Mouse (Mus musculus) hindlimb bud, embryonic 11.5 days (tissue): ENCODE measurements around the gene Gabrr1.
A peak's percentile ranks its signal among the peaks of the same experiment; 100 is the strongest.
"Not testable (repeated sequence)": the region's sequence is repeated elsewhere in the genome, so short reads cannot be mapped to it uniquely, and the experiment has no call there.

Experiments
- DNase-seq: peaks from one replicate; pipeline ENCODE4 v3.0.0-alpha.2; 2012; ENCODE audit warnings: low read depth, low spot score; ENCODE audit errors: extremely low spot score

The Gabrr1 gene

DNA sequence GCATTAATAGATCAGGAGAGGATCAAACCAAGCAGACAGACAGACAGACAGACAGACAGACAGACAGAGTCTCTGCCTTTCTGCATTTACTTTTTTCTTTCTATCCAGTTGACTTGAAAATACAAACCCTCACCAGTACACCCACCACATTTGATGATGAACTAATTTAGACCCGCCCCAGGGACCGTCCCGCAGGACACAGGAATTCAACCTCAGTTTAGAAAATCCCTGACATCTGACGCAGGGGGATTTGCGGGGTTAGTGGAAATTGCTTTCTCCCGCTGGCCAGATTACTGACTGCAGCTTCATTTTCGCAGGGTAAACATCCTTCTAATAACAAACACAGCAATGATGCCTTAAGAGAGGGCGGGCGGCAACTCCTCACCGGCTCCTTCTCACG lies at the start of gene Gabrr1:
Gene Gabrr1, plus strand, starts transcription at position 301 of the 400 bp plus-strand sequence.
- DNase-seq: no peak

DNA sequence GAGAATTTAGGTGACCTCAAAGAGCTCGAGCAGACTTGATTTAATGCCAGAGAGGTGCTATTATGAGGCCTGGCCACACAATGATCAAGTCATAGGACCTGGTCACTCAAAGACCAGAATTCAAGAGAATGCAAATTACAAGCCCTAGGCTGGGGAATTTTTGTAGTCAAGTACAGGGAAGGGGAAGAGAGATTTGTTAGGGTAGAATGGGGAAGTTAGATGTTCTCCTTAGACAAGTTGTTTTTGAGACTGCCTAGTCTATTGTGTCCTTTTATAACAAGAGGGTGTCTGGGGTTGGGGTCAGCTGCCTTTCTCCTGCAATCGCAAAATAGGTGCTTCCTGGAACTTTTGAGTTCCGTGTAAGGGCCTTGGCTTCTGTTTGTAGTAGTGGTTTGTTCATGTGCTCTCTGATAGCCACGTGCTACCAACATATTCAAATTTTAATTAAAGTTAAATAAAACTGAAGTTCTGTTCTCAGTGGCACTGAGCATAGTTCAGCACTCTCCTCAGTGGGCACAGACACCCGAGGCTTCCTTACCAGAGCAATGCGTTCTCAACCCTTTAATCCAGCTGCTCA lies 33.1 kb upstream of the Gabrr1 start:
- DNase-seq: no peak

DNA sequence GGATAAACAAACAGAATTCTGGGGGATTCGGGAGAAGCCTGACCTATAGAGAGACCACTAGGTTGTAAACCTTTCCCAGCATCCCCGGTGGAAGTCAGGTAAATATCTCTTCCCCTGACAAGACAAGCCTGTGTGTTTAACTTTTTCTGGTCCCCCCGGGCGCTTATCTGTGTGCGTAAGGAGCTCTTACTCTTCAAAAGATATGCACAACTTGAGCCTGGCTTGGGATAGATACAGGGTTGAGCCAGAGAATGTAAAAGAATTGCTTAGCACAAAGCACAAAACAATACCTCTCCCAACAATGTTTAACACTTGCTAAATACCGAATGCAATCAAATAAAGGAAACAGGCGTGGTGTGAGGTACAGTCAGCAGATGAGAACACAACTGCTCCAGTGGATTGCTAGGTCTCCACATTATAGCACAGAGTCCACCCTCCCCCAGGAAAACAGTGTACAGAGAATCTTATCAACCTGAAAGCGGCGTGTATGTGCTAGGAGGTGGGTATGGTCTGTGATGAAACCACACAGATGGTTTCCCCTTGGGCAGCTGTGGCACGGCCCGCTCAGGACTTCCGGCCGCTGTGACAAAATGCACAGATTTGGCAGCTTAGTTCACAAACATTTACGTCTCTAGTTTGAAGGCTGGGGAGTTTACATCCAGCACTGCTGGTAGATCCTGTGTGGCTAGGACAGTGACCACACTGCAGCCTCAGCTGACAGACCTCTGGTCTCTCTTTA lies 22.4 kb upstream of the Gabrr1 start:
- DNase-seq: no peak

DNA sequence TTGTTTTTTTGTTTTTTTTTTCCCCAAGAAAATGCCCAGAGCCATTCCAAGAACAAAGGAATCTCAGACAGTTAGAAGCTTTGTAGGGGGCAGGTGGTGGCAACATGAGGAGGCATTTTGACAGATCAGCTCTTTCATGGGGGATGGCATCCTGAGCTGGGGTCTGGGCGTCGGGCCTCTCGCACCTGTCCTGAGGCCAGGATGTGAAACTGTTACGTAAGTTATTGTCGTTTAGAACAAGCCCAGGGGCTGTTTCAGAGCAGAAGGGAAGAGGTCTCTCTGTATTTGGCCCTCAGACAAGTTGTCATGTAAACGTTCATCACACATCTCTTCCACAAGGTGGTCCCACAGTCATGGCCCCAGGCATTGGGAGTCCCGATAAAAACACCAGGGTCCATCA lies 21.5 kb upstream of the Gabrr1 start:
- DNase-seq: no peak

DNA sequence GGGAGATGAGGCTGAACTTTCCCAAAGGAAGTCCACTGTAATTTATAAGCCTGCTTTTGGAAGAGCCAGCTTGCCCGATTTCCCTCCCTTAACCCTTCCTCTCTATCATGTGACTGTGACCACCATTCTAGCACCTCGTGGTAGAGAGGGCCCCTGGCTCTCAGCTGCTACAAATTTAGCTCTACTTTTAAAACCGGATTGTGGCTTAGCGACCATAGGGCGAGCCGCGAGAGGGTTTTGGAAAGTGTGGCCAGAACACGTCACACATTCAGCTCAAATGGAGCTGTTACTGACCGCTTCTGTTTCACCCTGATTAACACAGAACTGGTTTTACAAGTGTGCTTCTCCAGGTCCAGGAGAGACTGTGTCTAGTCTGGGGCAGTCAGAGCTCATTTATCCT lies 21.0 kb upstream of the Gabrr1 start:
- no peak for DNase-seq

DNA sequence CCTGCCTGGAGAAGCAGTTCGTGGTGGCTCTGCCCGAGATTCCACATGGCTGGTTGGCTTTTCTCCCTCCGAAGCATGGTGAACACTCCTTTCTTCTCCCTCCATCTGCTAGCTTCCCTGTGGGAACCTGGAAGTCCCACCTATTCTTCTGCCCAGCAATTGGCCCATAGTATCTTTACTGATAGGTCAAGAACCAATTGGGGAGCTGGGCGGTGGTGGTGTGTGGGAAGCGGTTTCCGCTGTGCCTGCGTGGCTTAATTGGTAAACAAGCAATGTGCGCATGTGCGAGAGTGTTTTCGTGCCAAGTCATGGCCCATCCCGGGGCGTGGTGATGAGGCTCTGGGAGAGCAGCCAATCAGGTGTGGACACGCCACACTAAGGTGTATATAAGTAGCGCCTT lies 19.5 kb upstream of the Gabrr1 start:
- not testable (repeated sequence) for DNase-seq

DNA sequence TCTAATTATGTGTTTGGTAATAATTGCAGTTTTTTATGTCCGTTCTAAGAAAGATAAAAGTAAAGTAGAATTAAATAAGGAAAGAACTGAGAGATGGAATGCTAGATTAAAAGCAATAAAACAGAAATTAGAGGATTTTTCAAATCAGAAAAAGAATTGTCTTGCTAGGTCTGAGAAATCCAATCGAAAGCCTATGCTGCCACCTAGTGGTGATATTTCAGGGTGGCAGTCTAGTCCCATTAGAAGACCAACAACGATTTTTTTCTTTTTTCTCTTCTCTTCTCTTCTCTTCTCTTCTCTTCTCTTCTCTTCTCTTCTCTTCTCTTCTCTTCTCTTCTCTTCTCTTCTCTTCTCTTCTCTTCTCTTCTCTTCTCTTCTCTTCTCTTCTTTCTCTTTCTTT lies 13.2 kb upstream of the Gabrr1 start:
- DNase-seq: peak; percentile 64

DNA sequence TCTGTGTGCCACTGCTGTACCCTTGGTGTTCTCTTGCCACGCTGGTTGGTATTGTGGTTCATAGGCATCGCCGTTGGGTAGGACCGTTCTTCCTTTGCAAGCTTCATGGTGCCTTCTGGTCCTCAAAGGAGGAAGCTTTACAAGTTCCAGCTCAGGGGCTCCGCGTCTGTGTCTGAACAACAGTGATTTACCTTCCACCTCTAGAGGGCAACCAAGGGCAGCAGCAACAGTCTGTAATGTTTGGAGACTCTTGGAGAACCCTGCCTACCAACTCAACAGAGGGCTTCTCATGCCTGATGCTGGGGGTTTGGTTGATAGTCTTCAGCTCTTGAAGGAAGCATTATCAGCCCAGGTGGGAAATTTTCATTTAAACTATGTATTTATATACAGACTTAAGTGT lies 7.8 kb upstream of the Gabrr1 start:
- no peak for DNase-seq

DNA sequence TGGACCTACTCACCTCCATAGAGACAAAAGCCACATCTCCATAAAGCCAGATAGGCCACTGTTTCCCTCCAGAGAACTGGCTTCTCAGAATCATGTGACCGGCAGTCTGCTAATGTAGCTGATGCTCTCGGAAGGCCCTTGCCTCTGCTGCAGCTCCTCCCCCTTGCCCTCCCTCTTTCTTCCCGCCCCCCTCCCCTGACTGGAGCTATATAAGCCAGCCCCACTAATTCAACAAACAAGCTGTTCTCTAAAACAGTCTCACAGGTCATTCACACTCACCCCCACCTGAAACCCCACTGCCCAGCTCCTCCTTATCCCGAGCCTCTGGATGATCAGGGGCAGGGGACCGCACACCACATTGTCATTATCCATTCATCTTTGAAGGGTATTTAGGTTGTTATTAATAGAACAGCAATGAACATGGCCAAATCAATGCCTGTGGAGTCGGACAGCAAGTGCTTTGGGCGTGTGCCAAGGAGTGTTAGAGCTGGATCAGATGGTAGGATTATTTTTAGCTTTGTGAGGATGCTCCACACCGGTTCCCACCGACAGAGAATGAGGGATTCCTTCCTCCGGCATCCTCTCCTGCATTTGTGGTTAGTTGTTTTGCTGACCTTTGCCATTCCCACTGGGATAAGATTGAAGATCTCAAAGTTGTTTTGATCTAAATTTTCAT lies 6.8 kb upstream of the Gabrr1 start:
- DNase-seq: no peak

DNA sequence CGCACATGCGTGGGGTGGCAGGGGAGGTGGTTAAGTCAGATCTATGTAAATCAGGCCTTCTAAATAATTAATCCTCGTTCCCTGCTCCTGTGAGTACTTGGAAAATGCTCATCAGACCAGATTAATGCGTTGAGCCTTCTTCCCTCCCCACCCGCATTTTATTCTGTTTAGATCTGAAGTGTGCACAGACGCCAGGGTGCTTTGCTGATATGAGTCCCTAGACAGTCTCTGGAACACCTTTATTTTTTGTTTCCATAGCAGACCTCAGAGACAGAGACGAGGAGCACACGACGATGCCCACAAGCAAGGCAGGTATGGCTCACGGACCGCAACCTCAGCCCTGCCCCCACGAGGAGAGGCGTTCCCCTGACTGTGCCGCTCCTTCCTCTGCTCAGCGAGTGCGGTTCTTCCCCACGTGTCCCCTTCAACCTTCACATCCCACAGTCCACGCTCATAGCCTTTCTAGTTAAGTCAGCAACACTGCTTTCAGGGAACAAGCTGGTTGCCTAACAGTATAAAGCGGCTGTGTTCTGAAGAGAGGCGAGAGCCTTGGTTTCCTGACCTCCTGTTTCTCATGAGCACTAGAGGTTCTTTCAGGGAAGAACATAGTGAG lies 14.5 kb downstream of the Gabrr1 start:
- DNase-seq: no peak

DNA sequence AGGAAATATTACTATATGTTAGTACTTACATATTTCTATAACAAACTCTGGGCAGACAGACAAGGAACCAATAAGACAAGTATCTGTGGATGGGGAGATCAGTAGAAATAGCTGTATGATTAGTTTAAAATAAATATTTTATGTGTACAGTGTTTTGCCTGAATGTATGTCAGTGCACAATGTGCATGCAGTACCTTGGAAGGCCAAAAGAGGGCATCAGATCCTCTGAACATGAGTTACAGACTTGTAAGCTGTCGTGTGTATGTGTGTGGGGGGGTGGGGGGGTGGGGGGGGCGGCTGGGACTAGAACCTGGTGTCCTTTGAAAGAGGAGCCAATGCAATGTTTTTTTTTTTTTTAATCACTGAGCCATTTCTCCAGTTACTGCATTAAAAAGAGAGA lies 15.5 kb downstream of the Gabrr1 start:
- DNase-seq: peak; percentile 20

DNA sequence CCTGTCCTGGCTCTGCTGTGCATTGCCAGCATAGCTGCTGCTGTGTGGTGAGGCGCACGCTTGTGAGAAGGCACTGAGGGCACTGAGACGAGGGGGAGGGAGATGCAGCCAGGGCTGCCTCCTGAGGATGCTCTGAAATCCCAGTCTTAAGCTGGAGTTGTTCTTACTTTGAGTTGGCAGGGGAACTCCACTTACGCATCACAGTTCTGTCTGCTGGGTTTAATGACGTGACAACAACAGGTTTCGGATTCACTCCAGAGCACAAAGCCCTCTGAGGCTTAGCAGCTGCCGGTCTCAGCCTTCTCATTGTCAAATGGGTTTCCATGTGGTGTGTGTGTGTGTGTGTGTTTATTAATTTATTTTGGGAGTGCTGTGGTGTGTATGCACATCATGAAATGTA lies 16.8 kb downstream of the Gabrr1 start:
- DNase-seq: no peak

DNA sequence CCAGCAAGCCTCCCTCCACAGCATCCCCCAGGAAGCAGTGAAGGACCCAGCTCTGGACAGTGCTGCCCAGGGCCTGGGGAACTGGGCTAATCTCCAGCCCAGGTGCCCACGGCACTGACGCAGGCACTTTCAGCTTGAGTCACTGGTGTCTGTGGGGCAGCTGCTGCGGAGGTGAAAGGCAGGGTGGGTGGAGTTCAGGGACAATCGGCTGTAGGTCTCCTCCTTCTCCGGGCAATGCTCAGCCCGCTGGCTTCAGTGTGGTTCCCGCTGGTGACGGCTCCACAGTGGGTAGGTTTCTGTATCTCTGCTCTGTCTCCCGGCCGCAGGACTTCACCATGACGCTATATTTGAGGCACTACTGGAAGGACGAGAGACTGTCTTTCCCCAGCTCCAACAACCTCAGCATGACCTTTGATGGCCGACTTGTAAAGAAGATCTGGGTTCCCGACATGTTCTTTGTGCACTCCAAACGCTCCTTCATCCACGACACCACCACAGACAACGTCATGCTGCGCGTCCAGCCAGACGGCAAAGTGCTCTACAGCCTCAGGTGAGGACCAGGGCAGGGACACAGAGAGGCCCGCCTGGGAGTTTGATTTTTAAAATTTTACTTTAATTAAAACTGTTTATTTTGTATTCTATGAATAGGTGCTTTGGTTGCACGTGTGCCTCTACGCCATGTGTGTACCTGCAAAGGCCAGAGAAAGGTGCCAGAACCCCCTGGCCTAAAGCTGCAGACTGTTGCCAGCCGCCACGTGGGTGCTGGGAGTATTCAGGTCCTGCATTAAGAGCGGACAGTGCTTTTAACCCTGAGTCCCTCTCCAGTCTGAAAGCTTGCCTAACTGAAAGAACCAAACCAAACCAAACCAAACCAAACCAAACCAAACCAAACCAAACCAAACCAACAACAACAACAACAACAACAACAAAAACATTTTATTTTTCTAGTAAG lies 20.0 kb downstream of the Gabrr1 start:
- DNase-seq: no peak

DNA sequence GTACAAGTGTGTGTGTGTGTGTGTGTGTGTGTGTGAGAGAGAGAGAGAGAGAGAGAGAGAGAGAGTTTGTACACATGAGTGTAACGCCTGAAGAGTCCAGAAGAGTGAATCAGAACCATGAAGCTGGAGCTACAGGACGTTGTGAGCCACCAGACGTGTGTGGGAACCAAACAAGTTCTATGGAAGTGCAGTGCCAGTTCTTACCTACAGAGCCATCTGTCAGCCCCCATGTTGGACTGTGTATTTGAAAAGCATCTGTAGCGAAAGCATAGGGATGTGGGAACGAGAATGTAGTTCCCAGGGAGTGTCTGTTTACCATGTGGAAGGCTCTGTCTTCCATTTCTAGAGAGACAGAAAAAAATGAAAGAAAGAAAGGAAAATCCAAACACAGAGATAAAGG lies 51.2 kb downstream of the Gabrr1 start:
- DNase-seq: no peak

DNA sequence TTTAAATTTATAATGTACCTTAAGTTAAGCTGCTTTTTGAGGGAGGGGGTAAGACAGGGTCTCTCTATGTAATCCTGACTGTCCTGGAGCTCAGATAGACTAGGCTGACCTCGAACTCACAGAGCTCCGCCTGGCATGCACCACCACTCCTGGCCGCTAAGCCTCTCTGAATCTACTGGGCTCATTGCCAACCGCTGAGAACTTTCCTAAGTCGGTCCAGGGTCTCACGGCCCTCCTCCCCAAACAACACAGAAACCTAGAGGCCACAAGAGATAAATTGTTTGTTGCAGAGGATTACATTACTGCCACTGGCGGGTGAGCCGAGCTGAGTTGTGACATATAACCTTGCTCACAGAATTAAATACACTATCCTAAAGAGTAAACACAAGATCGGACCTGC lies 55.8 kb downstream of the Gabrr1 start:
- DNase-seq: no peak

DNA sequence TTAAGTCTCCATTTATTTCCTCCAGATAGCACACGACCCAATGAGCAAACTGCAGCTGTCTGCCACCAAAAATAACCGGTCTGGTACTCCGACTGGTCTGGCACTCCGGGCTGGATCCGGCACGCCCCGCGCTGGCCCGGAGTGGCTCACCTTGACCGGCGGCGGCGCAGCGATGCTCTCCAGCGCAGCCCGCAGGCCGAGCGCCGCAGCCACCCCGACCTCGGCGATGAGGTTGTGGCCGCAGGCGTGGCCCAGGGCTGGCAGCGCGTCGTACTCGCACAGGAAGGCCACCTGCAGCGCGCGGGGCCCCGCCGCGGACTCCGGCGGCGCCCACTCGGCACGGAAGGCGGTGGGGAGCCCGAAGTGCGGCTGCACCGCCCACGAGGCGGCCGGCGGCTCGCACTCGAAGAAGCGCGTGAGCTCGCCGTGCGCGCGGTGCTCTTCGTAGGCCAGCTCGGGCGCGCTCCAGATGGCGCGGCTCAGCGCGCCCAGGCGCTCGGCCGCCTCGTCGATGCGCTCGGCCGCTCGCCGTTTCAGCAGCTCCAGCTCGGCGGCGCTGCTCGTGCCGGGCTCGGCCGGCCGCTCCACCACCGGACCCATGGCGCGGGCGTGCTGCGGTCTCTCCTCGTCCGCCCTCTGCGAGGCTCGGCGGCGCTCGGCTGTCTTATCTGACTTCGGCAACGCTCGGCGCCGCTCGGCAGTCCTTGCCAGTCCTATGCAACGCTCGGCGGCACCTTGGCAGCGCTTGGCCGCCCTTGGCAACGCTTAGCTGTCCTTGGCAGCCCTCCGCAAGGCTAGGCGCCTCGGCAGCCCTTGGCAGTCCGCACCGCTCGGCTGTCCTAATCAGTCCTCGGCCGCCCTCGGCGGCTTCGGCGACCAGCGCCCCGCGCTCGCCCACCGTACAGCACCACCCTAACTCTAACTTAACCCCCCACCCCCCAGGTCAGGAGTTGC lies 56.7 kb downstream of the Gabrr1 start:
- no peak for DNase-seq

DNA sequence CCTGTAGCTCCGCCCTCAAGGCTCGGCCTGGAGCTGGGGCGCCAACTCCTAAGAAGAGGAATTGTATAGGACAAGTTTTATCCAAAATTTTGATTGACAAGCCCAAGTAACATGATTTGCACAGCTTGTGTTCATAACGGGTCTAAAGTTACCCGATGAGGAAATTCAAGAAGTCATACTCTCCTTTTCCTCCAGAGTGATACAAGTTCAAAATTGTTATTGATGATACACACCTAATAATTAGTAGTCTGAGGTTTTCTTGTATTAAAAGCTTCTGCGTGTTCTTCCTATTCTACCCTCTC lies 57.4 kb downstream of the Gabrr1 start, which contains the start of gene Pm20d2:
Gene Pm20d2, minus strand, starts transcription at position 3 of the 302 bp plus-strand sequence.
- DNase-seq: no peak

DNA sequence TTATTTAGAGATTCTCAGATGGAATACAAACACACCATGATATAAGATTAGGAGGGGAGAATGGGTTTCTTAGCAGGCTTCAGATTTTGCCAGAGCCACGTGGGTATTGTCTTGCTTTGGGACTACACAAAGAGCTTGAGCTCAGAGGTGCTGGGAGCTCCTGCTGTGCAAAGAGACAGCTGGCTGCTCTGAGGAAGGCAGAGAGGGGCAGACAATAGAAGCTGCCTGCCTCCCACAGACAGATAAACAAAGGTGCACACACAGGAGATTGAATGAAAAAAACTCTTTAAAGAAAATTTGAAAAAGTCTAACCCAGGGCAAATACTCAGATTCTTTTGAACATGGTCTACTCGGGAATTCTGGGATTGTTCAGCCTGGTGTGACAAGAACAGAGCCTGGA lies 65.8 kb downstream of the Gabrr1 start:
- no peak for DNase-seq

DNA sequence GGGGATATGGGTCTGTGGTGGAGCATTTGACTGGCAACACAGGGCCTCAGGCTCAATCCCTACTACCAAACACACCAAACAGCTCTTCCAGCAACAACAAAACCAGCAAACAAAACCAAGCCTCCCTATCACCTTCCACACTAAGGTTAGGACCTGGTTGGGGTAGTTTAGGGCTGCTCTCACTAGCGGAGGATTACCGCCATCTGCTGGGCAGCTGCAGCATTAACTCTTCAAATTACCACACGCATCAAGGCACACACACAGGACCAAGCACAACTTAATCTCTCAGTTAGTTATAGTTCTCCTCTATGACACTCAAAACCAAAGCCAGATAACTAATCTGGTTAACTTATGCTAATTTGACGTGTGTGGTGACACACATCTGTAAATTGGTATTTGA lies 72.4 kb downstream of the Gabrr1 start:
- no peak for DNase-seq

DNA sequence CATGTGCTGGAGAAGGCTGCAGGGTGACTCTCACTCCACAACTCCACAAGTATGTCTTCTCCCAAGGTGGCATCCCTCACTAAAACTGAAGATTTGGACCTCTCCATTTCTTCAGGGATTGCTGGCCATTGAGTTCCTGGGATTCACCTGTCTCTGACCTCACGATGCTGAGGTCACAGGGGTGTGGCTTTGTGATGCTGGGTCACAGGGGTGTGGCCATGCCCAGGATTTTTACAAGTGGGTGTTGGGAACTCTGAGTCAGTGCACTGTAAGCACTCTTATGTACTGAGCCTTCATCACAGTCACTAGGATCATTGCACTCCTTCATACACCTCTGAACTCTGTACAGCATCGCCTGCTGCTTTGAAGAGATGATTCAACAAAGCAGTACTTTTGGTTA lies 75.2 kb downstream of the Gabrr1 start:
- DNase-seq: no peak
